Comparison of ENCODE assay signal across 8 mouse cellular contexts in the genomic region with DNA sequence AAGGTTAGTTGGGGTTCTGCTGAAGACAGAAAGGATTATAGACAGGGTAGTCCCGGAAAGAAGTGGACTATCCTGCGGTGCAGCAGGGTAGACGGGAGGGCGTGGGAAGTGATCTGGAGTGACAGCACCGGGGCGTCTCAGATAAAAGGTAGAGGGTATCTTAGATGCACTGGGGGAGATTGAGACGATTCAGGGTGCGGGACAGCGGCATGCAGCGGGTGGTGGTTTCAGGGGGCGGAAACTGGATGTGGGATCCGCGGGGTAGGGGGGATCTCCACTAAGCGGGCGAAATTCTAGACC. TPM values are rescaled to one million over a fixed set of nuclear protein-coding genes. Genes with fewer than 3 reads are reported as not detected.
DNase-seq lines count a peak whose midpoint lies in the region; ATAC-seq and TF ChIP-seq lines count a peak whose summit lies in the region.

No protein-coding gene starts in this region.

- peak overlapping the region; percentile 79 for H3K4me2 ChIP-seq in heart, embryonic 13.5 days
- peak overlapping the region; percentile 69 for H3K4me2 ChIP-seq in embryonic facial prominence, embryonic 12.5 days (replicated peaks)
- peak overlapping the region; percentile 58 for H3K4me2 ChIP-seq in intestine, embryonic 16.5 days (ENCODE audit: low read depth, low read length)
- peak overlapping the region; percentile 68 for H3K4me2 ChIP-seq in midbrain, postnatal 0 days (ENCODE audit: low read depth, low read length, poor library complexity, severe bottlenecking)

- WGBS in heart, embryonic 13.5 days: under 1% methylated on average over 15 of the region's 15 CpGs
- WGBS in embryonic facial prominence, embryonic 12.5 days: under 1% methylated on average over 15 of the region's 15 CpGs
- WGBS in intestine, embryonic 16.5 days: 1% methylated on average over 15 of the region's 15 CpGs
- under 1% methylated on average over 15 of the region's 15 CpGs for WGBS in midbrain, postnatal 0 days

- peak overlapping the region; percentile 97 for H3K9ac ChIP-seq in heart, embryonic 13.5 days
- peak overlapping the region; percentile 86 for H3K9ac ChIP-seq in embryonic facial prominence, embryonic 12.5 days
- H3K9ac ChIP-seq in intestine, embryonic 16.5 days (ENCODE audit: low read depth, low read length): peak overlapping the region; percentile 89
- H3K9ac ChIP-seq in midbrain, postnatal 0 days (replicated peaks; ENCODE audit: low read length, poor library complexity, severe bottlenecking): peak overlapping the region; percentile 86

- no peak for DNase-seq in heart, postnatal 10 days
- no peak for DNase-seq in midbrain, postnatal 0 days (ENCODE audit: low spot score)
- DNase-seq in right cerebral cortex, adult 2 months (ENCODE audit: low spot score in 2 of 2): no peak
- no peak for DNase-seq in adrenal gland, postnatal 4 days (ENCODE audit: low spot score in 2 of 2)

- H3K27me3 ChIP-seq in heart, embryonic 13.5 days (replicated peaks): 0 out of 2 replicates have a peak, but pooled peaks cover 3% of the 10 kb centered on the region
- H3K27me3 ChIP-seq in C2C12 (ENCODE audit: control insufficient read depth, insufficient read depth, insufficient read length): no peaks in the 10 kb centered on the region
- no peaks in the 10 kb centered on the region for H3K27me3 ChIP-seq in embryonic facial prominence, embryonic 12.5 days
- no peaks in the 10 kb centered on the region for H3K27me3 ChIP-seq in intestine, embryonic 16.5 days (replicated peaks; ENCODE audit: control insufficient read depth, insufficient read depth, low read length)
- H3K27me3 ChIP-seq in midbrain, postnatal 0 days (ENCODE audit: insufficient read depth, low read length): no peaks in the 10 kb centered on the region

- peaks cover 29% of the 10 kb centered on the region for H3K4me1 ChIP-seq in heart, embryonic 13.5 days
- peaks cover 24% of the 10 kb centered on the region for H3K4me1 ChIP-seq in embryonic facial prominence, embryonic 12.5 days
- H3K4me1 ChIP-seq in intestine, embryonic 16.5 days (ENCODE audit: control insufficient read depth, insufficient read depth, low read length): peaks cover 16% of the 10 kb centered on the region
- H3K4me1 ChIP-seq in midbrain, postnatal 0 days (ENCODE audit: insufficient read depth, low read length): no peaks in the 10 kb centered on the region; the same call in none of the 2 replicates

- H3K36me3 ChIP-seq in heart, embryonic 13.5 days: peaks cover 21% of the 10 kb centered on the region
- H3K36me3 ChIP-seq in C2C12 (ENCODE audit: control insufficient read depth, insufficient read depth): peaks cover 19% of the 10 kb centered on the region
- peaks cover 18% of the 10 kb centered on the region for H3K36me3 ChIP-seq in embryonic facial prominence, embryonic 12.5 days
- H3K36me3 ChIP-seq in intestine, embryonic 16.5 days (ENCODE audit: control insufficient read depth, insufficient read depth, low read length): peaks cover 7% of the 10 kb centered on the region
- peaks cover 10% of the 10 kb centered on the region; the same call in 1 of the 2 replicates for H3K36me3 ChIP-seq in midbrain, postnatal 0 days (ENCODE audit: insufficient read depth, low read length)

- peak overlapping the region; percentile 93 for H3K4me3 ChIP-seq in heart, embryonic 13.5 days
- H3K4me3 ChIP-seq in C2C12 (ENCODE audit: insufficient read depth, poor library complexity, severe bottlenecking): peak overlapping the region; percentile 81
- H3K4me3 ChIP-seq in embryonic facial prominence, embryonic 12.5 days: peak overlapping the region; percentile 74
- H3K4me3 ChIP-seq in intestine, embryonic 16.5 days (ENCODE audit: low read length): peak overlapping the region; percentile 89
- peak overlapping the region; percentile 70 for H3K4me3 ChIP-seq in midbrain, postnatal 0 days (ENCODE audit: low read depth, low read length)

- TF ChIP-seq CTCF in C2C12 (IDR thresholded peaks at IDR 0.05; ENCODE audit: control insufficient read depth, insufficient read depth, insufficient read length): no peak
- TF ChIP-seq CTCF in midbrain, postnatal 0 days (IDR thresholded peaks at IDR 0.05): no peak

- peaks cover 24% of the 10 kb centered on the region for H3K79me3 ChIP-seq in C2C12 (ENCODE audit: low read depth)

- peak overlapping the region; percentile 92 for H3K27ac ChIP-seq in heart, embryonic 13.5 days (replicated peaks)
- peak overlapping the region; percentile 74 for H3K27ac ChIP-seq in embryonic facial prominence, embryonic 12.5 days
- H3K27ac ChIP-seq in intestine, embryonic 16.5 days (ENCODE audit: low read length): peak overlapping the region; percentile 90
- H3K27ac ChIP-seq in midbrain, postnatal 0 days (ENCODE audit: low read depth, low read length): peak overlapping the region; percentile 75

- H3K9me3 ChIP-seq in heart, embryonic 13.5 days: no peaks in the 10 kb centered on the region
- H3K9me3 ChIP-seq in embryonic facial prominence, embryonic 12.5 days: no peaks in the 10 kb centered on the region
- no peaks in the 10 kb centered on the region for H3K9me3 ChIP-seq in intestine, embryonic 16.5 days (ENCODE audit: control insufficient read depth, low read length)
- H3K9me3 ChIP-seq in midbrain, postnatal 0 days (ENCODE audit: low read length): no peaks in the 10 kb centered on the region

- H3K79me2 ChIP-seq in C2C12 (ENCODE audit: control insufficient read depth, insufficient read depth): peaks cover 53% of the 10 kb centered on the region

- peak overlapping the region; percentile 75 for H3ac ChIP-seq in C2C12 (ENCODE audit: control insufficient read depth, insufficient read length, low read depth)

- intact Hi-C loops in heart, postnatal 10 days (cut with DNase I): no loop called here

- no peak for ATAC-seq in heart, embryonic 13.5 days (ENCODE audit: extremely low read depth, insufficient number of reproducible peaks, low FRiP score, low TSS enrichment)
- ATAC-seq in embryonic facial prominence, embryonic 12.5 days (ENCODE audit: insufficient number of reproducible peaks, insufficient read depth, low FRiP score, low TSS enrichment): 0 out of 2 replicates have a peak, but pooled peaks have one; percentile 3
- ATAC-seq in intestine, embryonic 16.5 days: peak; percentile 16; the same call in 1 of the 2 replicates
- peak; percentile 4; the same call in 1 of the 2 replicates for ATAC-seq in midbrain, postnatal 0 days (ENCODE audit: low FRiP score)

TF ChIP-seq in C2C12, 6 proteins besides CTCF, POLR2A, EP300 and RAD21 (continues in another document):
- no peak for TF ChIP-seq MAX (IDR thresholded peaks at IDR 0.05)

RNA-seq across cellular contexts. Expression of a gene that starts 0.4 kb away (rescaled TPM):
- 344 and 399 TPM in 2 replicates for polyA plus RNA-seq in heart, embryonic 13.5 days (2015; fragmentation: Nextera tagmentation; extraction: Ambion mirVana)
- 100 to 1,000 TPM; 845 to 899 TPM for total RNA-seq in heart, postnatal 10 days (2021)
- 343 TPM for polyA plus RNA-seq in C2C12 (2012; fragmentation: generic; extraction: Trizol)
- polyA plus RNA-seq in embryonic facial prominence, embryonic 12.5 days (2016; fragmentation: Nextera tagmentation; extraction: Ambion mirVana): 209 and 223 TPM in 2 replicates
- 376 and 382 TPM in 2 replicates for polyA plus RNA-seq in intestine, embryonic 16.5 days (2015; fragmentation: Nextera tagmentation; extraction: Ambion mirVana)
- 150 and 170 TPM in 2 replicates for total RNA-seq in midbrain, postnatal 0 days (2014; rRNA removed)
- polyA plus RNA-seq in midbrain, postnatal 0 days (2015; fragmentation: Nextera tagmentation; extraction: Ambion mirVana): 344 and 349 TPM in 2 replicates
- 100 to 1,000 TPM; 210 to 213 TPM for total RNA-seq in adrenal gland, postnatal 4 days (2021)

RNA-seq across cellular contexts. Expression of a gene that starts 3.8 kb away (rescaled TPM):
- 0.68 and 1.1 TPM in 2 replicates for polyA plus RNA-seq in heart, embryonic 13.5 days (2015; fragmentation: Nextera tagmentation; extraction: Ambion mirVana)
- 10 to 100 TPM; 67.3 to 69.8 TPM for total RNA-seq in heart, postnatal 10 days (2021)
- 0.06 TPM for polyA plus RNA-seq in C2C12 (2012; fragmentation: generic; extraction: Trizol)
- not detected in 2 replicates for polyA plus RNA-seq in embryonic facial prominence, embryonic 12.5 days (2016; fragmentation: Nextera tagmentation; extraction: Ambion mirVana)
- polyA plus RNA-seq in intestine, embryonic 16.5 days (2015; fragmentation: Nextera tagmentation; extraction: Ambion mirVana): not detected in 2 replicates
- not detected in 2 replicates for total RNA-seq in midbrain, postnatal 0 days (2014; rRNA removed)
- polyA plus RNA-seq in midbrain, postnatal 0 days (2015; fragmentation: Nextera tagmentation; extraction: Ambion mirVana): 0.21 and 0.37 TPM in 2 replicates
- total RNA-seq in adrenal gland, postnatal 4 days (2021): 1 to 10 TPM; 5.9 to 6.9 TPM

RNA-seq across cellular contexts. Expression of a gene that starts 5.9 kb away (rescaled TPM):
- 903 and 1,010 TPM in 2 replicates for polyA plus RNA-seq in heart, embryonic 13.5 days (2015; fragmentation: Nextera tagmentation; extraction: Ambion mirVana)
- total RNA-seq in heart, postnatal 10 days (2021): 100 to 1,000 TPM; 730 to 736 TPM
- polyA plus RNA-seq in C2C12 (2012; fragmentation: generic; extraction: Trizol): 381 TPM
- 1,116 and 1,117 TPM in 2 replicates for polyA plus RNA-seq in embryonic facial prominence, embryonic 12.5 days (2016; fragmentation: Nextera tagmentation; extraction: Ambion mirVana)
- 1,425 and 1,515 TPM in 2 replicates for polyA plus RNA-seq in intestine, embryonic 16.5 days (2015; fragmentation: Nextera tagmentation; extraction: Ambion mirVana)
- total RNA-seq in midbrain, postnatal 0 days (2014; rRNA removed): 2,209 and 2,389 TPM in 2 replicates
- polyA plus RNA-seq in midbrain, postnatal 0 days (2015; fragmentation: Nextera tagmentation; extraction: Ambion mirVana): 749 and 802 TPM in 2 replicates
- total RNA-seq in adrenal gland, postnatal 4 days (2021): 100 to 1,000 TPM; 867 to 881 TPM

RNA-seq across cellular contexts. Expression of a gene that starts 6.0 kb away (rescaled TPM):
- polyA plus RNA-seq in heart, embryonic 13.5 days (2015; fragmentation: Nextera tagmentation; extraction: Ambion mirVana): not detected in 2 replicates
- not detected for total RNA-seq in heart, postnatal 10 days (2021)
- polyA plus RNA-seq in C2C12 (2012; fragmentation: generic; extraction: Trizol): 1.8 TPM
- 0.22 TPM in 1 of 2 replicates, not detected in the other for polyA plus RNA-seq in embryonic facial prominence, embryonic 12.5 days (2016; fragmentation: Nextera tagmentation; extraction: Ambion mirVana)
- 0.15 TPM in 1 of 2 replicates, not detected in the other for polyA plus RNA-seq in intestine, embryonic 16.5 days (2015; fragmentation: Nextera tagmentation; extraction: Ambion mirVana)
- total RNA-seq in midbrain, postnatal 0 days (2014; rRNA removed): not detected in 2 replicates
- polyA plus RNA-seq in midbrain, postnatal 0 days (2015; fragmentation: Nextera tagmentation; extraction: Ambion mirVana): not detected in 2 replicates
- total RNA-seq in adrenal gland, postnatal 4 days (2021): not detected

RNA-seq across cellular contexts. Expression of a gene that starts 12.6 kb away (rescaled TPM):
- polyA plus RNA-seq in heart, embryonic 13.5 days (2015; fragmentation: Nextera tagmentation; extraction: Ambion mirVana): 18.0 and 20.4 TPM in 2 replicates
- total RNA-seq in heart, postnatal 10 days (2021): 100 to 1,000 TPM; 123 to 163 TPM
- polyA plus RNA-seq in C2C12 (2012; fragmentation: generic; extraction: Trizol): 57.8 TPM
- polyA plus RNA-seq in embryonic facial prominence, embryonic 12.5 days (2016; fragmentation: Nextera tagmentation; extraction: Ambion mirVana): 23.6 and 25.6 TPM in 2 replicates
- 28.8 and 32.8 TPM in 2 replicates for polyA plus RNA-seq in intestine, embryonic 16.5 days (2015; fragmentation: Nextera tagmentation; extraction: Ambion mirVana)
- 9.6 and 14.1 TPM in 2 replicates for total RNA-seq in midbrain, postnatal 0 days (2014; rRNA removed)
- polyA plus RNA-seq in midbrain, postnatal 0 days (2015; fragmentation: Nextera tagmentation; extraction: Ambion mirVana): 20.6 and 22.6 TPM in 2 replicates
- 10 to 100 TPM; 62.0 to 74.6 TPM for total RNA-seq in adrenal gland, postnatal 4 days (2021)
